Mouse (Mus musculus) CH12.LX (cell line): ENCODE results near the gene Glis3. TPM values are rescaled to one million over a fixed set of nuclear protein-coding genes. Genes with fewer than 3 reads are reported as not detected.

Experiments used
- DNase-seq: peaks from one replicate; pipeline ENCODE4 v3.0.0-alpha.2; 2013; ENCODE audit errors: extremely low read depth
- H3K27ac ChIP-seq: 2 replicates; pipeline ENCODE4 v1.5.1; 2012; ENCODE audit warnings: low read depth, mild to moderate bottlenecking, control low read depth, moderate library complexity; ENCODE audit not compliant: insufficient read depth
- H3K27me3 ChIP-seq: replicated peaks from 2 replicates; pipeline ENCODE3; 2012; ENCODE audit warnings: inconsistent platforms
- H3K36me3 ChIP-seq, 2 experiments: replicated peaks in 1 of 2; 2 replicates each; pipeline versions ENCODE3 to v1.6.1; 2012; ENCODE audit warnings: inconsistent platforms in 1 of 2, low read length in 1 of 2, mild to moderate bottlenecking in 1 of 2, mixed read lengths in 1 of 2, moderate library complexity in 1 of 2; ENCODE audit not compliant: control insufficient read depth in 1 of 2, insufficient read depth in 1 of 2
- H3K4me1 ChIP-seq, 2 experiments: 2 replicates each; pipeline ENCODE4 v1.6.1; 2012; ENCODE audit warnings: inconsistent platforms in 1 of 2, moderate library complexity in 1 of 2; ENCODE audit not compliant: insufficient read depth in 2 of 2, control insufficient read depth in 1 of 2
- H3K4me2 ChIP-seq: 2 replicates; pipeline ENCODE4 v1.6.1; 2012; ENCODE audit warnings: low read depth, mild to moderate bottlenecking, control low read depth; ENCODE audit not compliant: poor library complexity, insufficient read depth, severe bottlenecking
- H3K4me3 ChIP-seq, 3 experiments: fragments of 150-350 bp in 1 of 3; sonication (generic) in 1 of 3; replicated peaks in 1 of 3; 2 replicates each; pipeline versions ENCODE3 to v1.5.1; 2011 to 2012; ENCODE audit warnings: low read depth in 2 of 3, low read length in 2 of 3, mild to moderate bottlenecking in 2 of 3, moderate library complexity in 2 of 3, control low read depth in 1 of 3, improper control_type of control experiment in 1 of 3, inconsistent platforms in 1 of 3, mixed read lengths in 1 of 3; ENCODE audit not compliant: poor library complexity in 1 of 3
- H3K79me2 ChIP-seq: replicated peaks from 2 replicates; pipeline ENCODE4 v1.6.1; 2012; ENCODE audit warnings: mild to moderate bottlenecking, moderate library complexity; ENCODE audit not compliant: control insufficient read depth, poor library complexity, insufficient read depth, severe bottlenecking; ENCODE audit errors: extremely low read depth
- H3K9ac ChIP-seq: 2 replicates; pipeline ENCODE4 v1.6.1; 2012; ENCODE audit warnings: low read depth, mild to moderate bottlenecking, control low read depth, moderate library complexity; ENCODE audit not compliant: insufficient read depth
- H3K9me3 ChIP-seq: replicated peaks from 2 replicates; pipeline ENCODE3; 2012; ENCODE audit warnings: low read length, inconsistent platforms, mixed read lengths
- BHLHE40 ChIP-seq: IDR thresholded peaks from 2 replicates; pipeline ENCODE4 v1.6.1; 2011; ENCODE audit warnings: mild to moderate bottlenecking, low read depth, low read length, improper control_type of control experiment
- CTCF ChIP-seq, 2 experiments: IDR thresholded peaks in 1 of 2; conservative IDR thresholded peaks in 1 of 2; 2 replicates each; pipeline ENCODE4 v1.5.1; 2011 to 2012; ENCODE audit warnings: low read depth in 2 of 2, low read length in 2 of 2, improper control_type of control experiment in 1 of 2, inconsistent platforms in 1 of 2, mild to moderate bottlenecking in 1 of 2, moderate library complexity in 1 of 2
- ELF1 ChIP-seq: IDR thresholded peaks from 2 replicates; pipeline ENCODE4 v1.6.1; 2014; ENCODE audit warnings: low read depth, mild to moderate bottlenecking, inconsistent platforms, low read length, improper control_type of control experiment
- EP300 ChIP-seq: IDR thresholded peaks from 2 replicates; pipeline ENCODE4 v1.6.1; 2011; ENCODE audit warnings: low read length, improper control_type of control experiment
- GABPA ChIP-seq: IDR thresholded peaks from 2 replicates; pipeline ENCODE4 v1.6.1; 2012; ENCODE audit warnings: low read depth, low read length, improper control_type of control experiment, inconsistent platforms; ENCODE audit not compliant: insufficient replicate concordance
- JUN ChIP-seq: IDR thresholded peaks from 2 replicates; pipeline ENCODE4 v1.6.1; 2011; ENCODE audit warnings: low read depth, mild to moderate bottlenecking, low read length, improper control_type of control experiment, moderate library complexity; ENCODE audit not compliant: insufficient read depth
- MAFK ChIP-seq: IDR thresholded peaks from 2 replicates; pipeline ENCODE4 v1.6.1; 2011; ENCODE audit warnings: low read length, improper control_type of control experiment; ENCODE audit not compliant: insufficient replicate concordance
- MAZ ChIP-seq: IDR thresholded peaks from 2 replicates; pipeline ENCODE4 v1.6.1; 2012; ENCODE audit warnings: low read depth, mild to moderate bottlenecking, inconsistent platforms, low read length, improper control_type of control experiment, moderate library complexity
- MEF2A ChIP-seq: IDR thresholded peaks from 2 replicates; pipeline ENCODE4 v1.6.1; 2014; ENCODE audit warnings: low read depth, mild to moderate bottlenecking, inconsistent platforms, low read length, improper control_type of control experiment, borderline replicate concordance
- PAX5 ChIP-seq: IDR thresholded peaks from 2 replicates; pipeline ENCODE4 v1.6.1; 2012; ENCODE audit warnings: low read length, inconsistent platforms, mixed read lengths
- POLR2A ChIP-seq: IDR thresholded peaks from 2 replicates; pipeline ENCODE4 v1.6.1; 2011; ENCODE audit warnings: low read depth, mild to moderate bottlenecking, improper control_type of control experiment, low read length
- POLR2AphosphoS2 ChIP-seq: IDR thresholded peaks from 2 replicates; pipeline ENCODE4 v1.6.1; 2011; ENCODE audit warnings: low read depth, low read length, improper control_type of control experiment
- RCOR1 ChIP-seq: conservative IDR thresholded peaks from 2 replicates; pipeline ENCODE4 v1.6.1; 2012; ENCODE audit warnings: low read depth, mild to moderate bottlenecking, inconsistent platforms, low read length, improper control_type of control experiment
- TBP ChIP-seq: conservative IDR thresholded peaks from 2 replicates; pipeline ENCODE4 v1.6.1; 2011; ENCODE audit warnings: low read depth, low read length, improper control_type of control experiment
- TCF12 ChIP-seq: IDR thresholded peaks from 2 replicates; pipeline ENCODE4 v1.6.1; 2014; ENCODE audit warnings: low read depth, mild to moderate bottlenecking, inconsistent platforms, low read length, improper control_type of control experiment
- UBTF ChIP-seq: IDR thresholded peaks from 2 replicates; pipeline ENCODE4 v1.6.1; 2012; ENCODE audit warnings: low read depth, mild to moderate bottlenecking, inconsistent platforms, low read length, improper control_type of control experiment, moderate library complexity
- USF2 ChIP-seq: conservative IDR thresholded peaks from 2 replicates; pipeline ENCODE4 v1.6.1; 2011; ENCODE audit warnings: low read depth, low read length, improper control_type of control experiment
- ZC3H11A ChIP-seq: IDR thresholded peaks from 2 replicates; pipeline ENCODE4 v1.6.1; 2012; ENCODE audit warnings: low read depth, mild to moderate bottlenecking, inconsistent platforms, low read length, improper control_type of control experiment
- ZKSCAN1 ChIP-seq: IDR thresholded peaks from 2 replicates; pipeline ENCODE4 v1.6.1; 2012; ENCODE audit warnings: low read depth, inconsistent platforms, low read length, improper control_type of control experiment, borderline replicate concordance
- dilution Hi-C: fragments of 300-500 bp; cut with MboI; formaldehyde crosslinking; loops from 2 replicates; pipeline ENCODE4 v1.14.3; 2020; ENCODE audit warnings: low sequenced_read_pairs; ENCODE audit not compliant: extremely low pct_unique_long_range_greater_than_20kb, extremely low pct_ligation_motif_present
- in situ Hi-C: fragments of 300-500 bp; cut with MboI; formaldehyde crosslinking; loops from 3 replicates; pipeline ENCODE4 v1.14.3; 2019; ENCODE audit warnings: low sequenced_read_pairs, low pct_ligation_motif_present, low pct_unique_long_range_greater_than_20kb, mixed read lengths
- polyA plus RNA-seq: library from polyadenylated mRNA; unstranded; fragments of >175 nt; gene quantifications from 2 replicates; pipeline ENCODE4 v1.2.1, GENCODE M21; 2012; ENCODE audit warnings: low read depth; ENCODE audit not compliant: insufficient read length
- total RNA-seq, 2 experiments: library from RNA; depleted of rRNA; stranded (reverse); fragments of 300-350 nt in 1 of 2; fragments of >200 nt in 1 of 2; gene quantifications; 2 replicates each; pipeline ENCODE4 v1.2.3; 2012 to 2014

Gene Glis3
- total and polyA plus RNA-seq, 3 experiments = not detected

DNA sequence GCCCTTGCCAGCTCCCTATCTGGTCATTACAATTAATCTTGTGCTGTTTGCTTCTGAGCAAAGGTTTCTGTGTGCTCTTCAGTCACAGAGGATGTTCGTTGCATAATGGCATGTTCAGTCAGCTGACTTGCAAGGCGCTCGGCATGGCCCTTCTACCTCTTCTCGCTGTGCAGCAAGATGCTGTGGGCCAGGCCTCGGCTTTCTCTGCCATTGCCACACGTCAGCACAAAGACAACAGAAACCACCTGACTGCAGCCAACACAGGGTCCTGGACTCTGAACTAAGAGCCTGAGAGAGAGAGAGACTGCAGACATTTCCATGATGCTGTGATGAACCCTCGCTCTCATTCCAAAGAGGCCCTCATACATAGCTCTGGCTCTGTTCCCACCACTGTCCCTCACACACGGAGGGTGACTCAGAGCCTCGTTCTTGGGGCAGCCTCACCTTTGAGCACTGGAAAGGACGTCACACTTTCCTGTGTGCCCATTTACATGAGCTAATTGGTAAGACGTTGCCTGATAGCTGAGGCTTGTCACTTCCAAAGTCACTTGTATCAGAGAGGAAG lies 380.6 kb downstream of the Glis3 start:
- DNase-seq = no peak
- Histone ChIP-seq H3K9ac (no peak overlapping the region), H3K27ac (no peak overlapping the region), H3K79me2 (no peaks in the 10 kb centered on the region), H3K36me3 (no peaks in the 10 kb centered on the region), H3K4me2 (no peak overlapping the region), H3K27me3 (no peaks in the 10 kb centered on the region), H3K4me1 (no peaks in the 10 kb centered on the region), H3K9me3 (no peaks in the 10 kb centered on the region), H3K4me3 (no peak overlapping the region)
- TF ChIP-seq TBP = no peak
- TF ChIP-seq MAFK = no peak
- no peak for TF ChIP-seq RCOR1
- in situ Hi-C loops (no loop called here), dilution Hi-C loops (no loop called here)

DNA sequence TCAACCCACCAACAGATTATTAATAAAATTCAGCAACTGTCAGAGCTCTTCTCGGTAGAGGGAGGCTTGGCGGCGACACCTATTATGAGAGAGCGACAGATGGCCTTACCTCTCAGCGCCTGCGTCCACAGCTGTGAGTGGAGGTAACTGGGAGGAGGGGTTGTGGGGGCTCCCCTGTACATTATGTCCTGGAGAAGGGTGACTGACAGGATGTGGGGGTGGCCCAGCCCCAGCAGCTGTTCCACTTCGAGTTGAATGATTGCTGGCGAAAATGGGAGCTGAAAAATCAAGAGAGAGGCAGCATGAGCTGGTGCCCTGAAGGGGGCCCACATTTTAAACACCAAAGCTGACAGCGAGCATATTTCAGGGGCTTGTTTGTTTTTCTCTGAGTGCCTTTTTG lies 381.2 kb downstream of the Glis3 start:
- Histone ChIP-seq H3K4me1 (no peaks in the 10 kb centered on the region), H3K9ac (no peak overlapping the region), H3K36me3 (no peaks in the 10 kb centered on the region), H3K79me2 (no peaks in the 10 kb centered on the region), H3K4me3 (no peak overlapping the region), H3K9me3 (no peaks in the 10 kb centered on the region), H3K27ac (no peak overlapping the region), H3K27me3 (no peaks in the 10 kb centered on the region), H3K4me2 (no peak overlapping the region)
- TF ChIP-seq ELF1 (no peak), POLR2AphosphoS2 (no peak), PAX5 (no peak), MEF2A (no peak), JUN (no peak), POLR2A (no peak), TCF12 (no peak), UBTF (no peak), GABPA (no peak), ZC3H11A (no peak), USF2 (no peak), TBP (no peak), ZKSCAN1 (no peak), BHLHE40 (no peak), EP300 (no peak), CTCF (conservative IDR thresholded peaks at IDR 0.05 in 1 of 2, IDR thresholded peaks at IDR 0.05 in 1 of 2; ENCODE audit: low read depth in 2 of 2, low read length in 2 of 2) (no peak), MAZ (no peak)
- no peak for DNase-seq
- in situ Hi-C loops (no loop called here), dilution Hi-C loops (no loop called here)
